Mouse (Mus musculus): ENCODE data around the gene Rpl13a.
"Not testable (repeated sequence)": the region's sequence is repeated elsewhere in the genome, so short reads cannot be mapped to it uniquely, and the experiment has no call there.

Rpl13a gene

GRCm38 (mm10) chr7:45135993-45136567 lies 7.5 kb upstream of the Rpl13a start, which contains the start of the genes Gm45713 and Flt3l:
TSS of gene Gm45713 (minus strand) at chr7:45136231.
TSS of gene Flt3l (minus strand) at chr7:45136432.
- DNase-seq (ENCODE audit: low read depth, low spot score) = peak; percentile 94

- DNase-seq (ENCODE audit: low read depth, low spot score) = no peak
Measured at GRCm38 (mm10) chr7:45135370-45135769, 6.8 kb upstream of the Rpl13a start.

GRCm38 (mm10) chr7:45134544-45135026 lies 6.0 kb upstream of the Rpl13a start:
- no peak for DNase-seq (ENCODE audit: low read depth, low spot score)

- no peak for DNase-seq (ENCODE audit: low read depth, low spot score)
Measured at GRCm38 (mm10) chr7:45133446-45134159, 5.0 kb upstream of the Rpl13a start.

- no peak for DNase-seq (ENCODE audit: low read depth, low spot score)
Measured at GRCm38 (mm10) chr7:45131850-45132249, 3.3 kb upstream of the Rpl13a start.

GRCm38 (mm10) chr7:45129776-45130512 lies 1.4 kb upstream of the Rpl13a start:
- no peak for DNase-seq (ENCODE audit: low read depth, low spot score)

GRCm38 (mm10) chr7:45129318-45129717 lies 757 bp upstream of the Rpl13a start:
- peak; percentile 74 for DNase-seq (ENCODE audit: low read depth, low spot score)

GRCm38 (mm10) chr7:45127700-45128224 lies 799 bp downstream of the Rpl13a start:
- no peak for DNase-seq (ENCODE audit: low read depth, low spot score)

- DNase-seq (ENCODE audit: low read depth, low spot score) = no peak
Measured at GRCm38 (mm10) chr7:45126844-45127699, 1.5 kb downstream of the Rpl13a start.

- DNase-seq (ENCODE audit: low read depth, low spot score) = no peak
Measured at GRCm38 (mm10) chr7:45126147-45126843, 2.3 kb downstream of the Rpl13a start.

- not testable (repeated sequence) for DNase-seq (ENCODE audit: low read depth, low spot score)
Measured at GRCm38 (mm10) chr7:45125649-45126048, 2.9 kb downstream of the Rpl13a start.

GRCm38 (mm10) chr7:45125144-45125600 lies 3.4 kb downstream of the Rpl13a start:
- DNase-seq (ENCODE audit: low read depth, low spot score) = no peak

GRCm38 (mm10) chr7:45124224-45125143 lies 4.1 kb downstream of the Rpl13a start, which contains the start of gene Rps11:
TSS of gene Rps11 (minus strand) at chr7:45124439.
- DNase-seq (ENCODE audit: low read depth, low spot score) = peak; percentile 100

GRCm38 (mm10) chr7:45123186-45123570 lies 5.4 kb downstream of the Rpl13a start:
- DNase-seq (ENCODE audit: low read depth, low spot score) = no peak

- no peak for DNase-seq (ENCODE audit: low read depth, low spot score)
Measured at GRCm38 (mm10) chr7:45122561-45123185, 5.9 kb downstream of the Rpl13a start.

GRCm38 (mm10) chr7:45121966-45122365 lies 6.6 kb downstream of the Rpl13a start:
- no peak for DNase-seq (ENCODE audit: low read depth, low spot score)

- DNase-seq (ENCODE audit: low read depth, low spot score) = peak; percentile 77
Measured at GRCm38 (mm10) chr7:45121404-45121803, 7.2 kb downstream of the Rpl13a start.

- DNase-seq (ENCODE audit: low read depth, low spot score) = no peak
Measured at GRCm38 (mm10) chr7:45119780-45120709, 8.5 kb downstream of the Rpl13a start.
